Mouse (Mus musculus) T-helper 17 cell (primary cell): Measurements from ENCODE around the gene Tuba1a.
"Not testable (repeated sequence)": the region's sequence is repeated elsewhere in the genome, so short reads cannot be mapped to it uniquely, and the experiment has no call there.

Source experiments
- in situ Hi-C, 2 experiments: fragments of 300-600 bp; cut with MboI, MseI; formaldehyde crosslinking; loops; 1 replicate in 1 of 2; 2 replicates in 1 of 2; pipeline ENCODE4 v1.15.1; 2025; ENCODE audit warnings: high pct_unique_total_duplicates in 2 of 2

Tuba1a gene

DNA sequence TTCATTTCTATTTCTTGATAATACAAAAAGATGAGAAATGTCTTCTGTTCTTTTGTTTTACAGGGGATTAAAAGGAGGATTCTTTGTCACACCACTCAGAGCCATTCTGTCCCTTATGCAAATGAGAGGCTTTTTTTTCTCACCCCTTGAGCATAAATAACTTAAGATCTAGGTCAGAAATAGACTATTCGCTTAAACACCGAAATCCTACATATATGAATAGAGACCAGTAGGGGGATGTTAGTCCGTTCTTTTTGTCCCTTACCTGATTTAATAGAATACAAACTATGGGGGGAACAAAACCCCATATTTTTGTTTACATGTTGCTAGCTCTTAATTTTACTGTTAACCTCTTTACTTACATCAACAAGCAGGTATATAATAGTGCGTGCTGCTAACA, 2.5 kb upstream of the Tuba1a start:
- in situ Hi-C loops: loop anchor here in 1 of 2 experiments (5.0 kb wide), 1 partner anchor 36 kb away; no protein-coding TSS in a partner anchor

- in situ Hi-C loops: loop anchor here in 1 of 2 experiments (5.0 kb wide), 1 partner anchor 37 kb away; no protein-coding TSS in a partner anchor
These were observed 1.8 kb upstream of the Tuba1a start for GRCm38 (mm10) chr15:98955324-98955723.

GRCm38 (mm10) chr15:98954425-98955253, 1.1 kb upstream of the Tuba1a start:
- in situ Hi-C loops: loop anchor here in 1 of 2 experiments (5.0 kb wide), 1 partner anchor 38 kb away; no protein-coding TSS in a partner anchor

DNA sequence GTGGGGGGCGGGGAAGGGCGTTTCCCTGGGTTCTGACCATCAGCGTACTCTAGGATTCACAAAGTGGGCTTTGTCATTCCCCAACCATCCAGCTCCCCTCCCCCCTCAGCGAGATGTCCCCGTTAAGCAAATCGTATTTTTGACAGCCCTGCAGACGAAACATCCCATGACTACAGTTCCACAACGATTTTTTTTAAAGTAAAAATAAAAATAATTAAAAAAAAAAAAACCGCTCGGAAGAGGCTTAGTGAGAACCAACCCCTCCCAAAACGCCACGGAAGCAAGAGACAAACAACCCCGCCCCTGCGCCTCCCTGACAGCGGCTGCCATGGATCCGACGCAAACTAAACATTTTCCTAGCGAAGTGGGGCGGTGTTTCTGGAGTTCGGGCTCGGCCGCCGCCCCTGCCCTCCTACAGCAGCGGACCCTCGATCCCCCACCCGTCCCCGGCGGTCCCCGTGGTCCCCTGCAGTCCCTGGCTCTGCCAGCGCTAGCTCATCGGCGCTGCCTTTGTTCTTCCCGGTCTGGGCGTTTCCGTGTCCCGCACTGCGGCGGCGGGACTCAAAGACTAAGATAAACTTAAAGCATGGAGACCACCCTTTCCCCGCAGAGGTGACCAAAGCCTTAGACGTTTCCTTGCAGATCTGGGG, 627 bp downstream of the Tuba1a start:
- in situ Hi-C loops: no loop called here

DNA sequence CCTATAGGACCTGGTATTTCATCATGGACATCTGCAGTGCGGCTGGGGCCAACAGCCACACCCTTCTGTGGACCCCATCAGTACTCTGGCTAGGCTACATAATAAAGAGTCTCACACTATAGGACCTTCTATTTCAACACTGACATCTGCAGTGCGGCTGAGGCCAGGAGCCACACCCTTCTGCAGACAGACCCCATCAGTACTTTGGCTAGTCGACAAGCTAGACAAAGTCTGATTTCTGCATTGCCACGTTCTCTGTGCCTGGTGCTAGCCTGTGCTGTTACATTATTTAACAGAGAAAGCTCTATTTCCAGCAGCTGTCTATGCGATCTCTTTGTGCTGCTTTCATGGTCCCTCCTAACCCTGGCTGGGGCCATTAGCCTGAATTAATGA, 1.4 kb downstream of the Tuba1a start:
- in situ Hi-C loops: no loop called here

DNA sequence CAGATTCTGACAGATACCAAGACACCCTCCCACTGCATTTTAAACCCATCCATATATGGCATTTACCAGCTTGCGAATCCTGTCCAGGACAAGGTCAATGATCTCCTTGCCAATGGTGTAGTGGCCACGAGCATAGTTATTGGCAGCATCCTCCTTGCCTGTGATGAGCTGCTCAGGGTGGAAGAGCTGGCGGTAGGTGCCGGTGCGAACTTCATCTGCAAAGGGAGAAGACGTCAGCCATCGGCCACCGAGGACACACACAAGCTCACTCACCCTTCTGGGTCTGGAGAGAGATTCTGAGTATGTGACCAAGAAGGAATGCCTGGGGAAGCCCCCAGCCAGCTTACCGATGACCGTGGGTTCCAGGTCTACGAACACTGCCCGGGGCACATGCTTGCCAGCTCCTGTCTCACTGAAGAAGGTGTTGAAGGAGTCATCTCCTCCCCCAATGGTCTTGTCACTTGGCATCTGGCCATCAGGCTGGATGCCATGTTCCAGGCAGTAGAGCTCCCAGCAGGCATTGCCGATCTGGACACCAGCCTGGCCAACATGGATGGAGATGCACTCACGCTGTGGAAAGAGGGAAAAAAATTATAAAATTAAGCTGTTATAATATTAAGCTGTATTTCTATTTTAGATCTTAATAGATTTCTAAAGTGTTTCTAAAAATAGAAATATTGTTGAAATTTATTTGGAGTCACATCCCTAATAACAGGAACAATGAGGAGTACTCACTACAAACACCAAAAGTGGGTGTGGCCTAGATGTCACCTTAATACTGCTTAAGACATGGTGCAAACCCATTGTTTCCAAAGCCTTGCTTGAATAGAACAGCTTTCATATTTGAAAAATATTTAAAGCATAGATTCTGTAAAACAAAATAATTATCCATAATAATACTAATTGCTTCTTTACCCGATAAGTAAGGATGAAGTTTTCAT, 2.1 kb downstream of the Tuba1a start:
- in situ Hi-C loops: not testable (repeated sequence)

- in situ Hi-C loops: no loop called here
These were observed 4.0 kb downstream of the Tuba1a start for GRCm38 (mm10) chr15:98949607-98949892.

DNA sequence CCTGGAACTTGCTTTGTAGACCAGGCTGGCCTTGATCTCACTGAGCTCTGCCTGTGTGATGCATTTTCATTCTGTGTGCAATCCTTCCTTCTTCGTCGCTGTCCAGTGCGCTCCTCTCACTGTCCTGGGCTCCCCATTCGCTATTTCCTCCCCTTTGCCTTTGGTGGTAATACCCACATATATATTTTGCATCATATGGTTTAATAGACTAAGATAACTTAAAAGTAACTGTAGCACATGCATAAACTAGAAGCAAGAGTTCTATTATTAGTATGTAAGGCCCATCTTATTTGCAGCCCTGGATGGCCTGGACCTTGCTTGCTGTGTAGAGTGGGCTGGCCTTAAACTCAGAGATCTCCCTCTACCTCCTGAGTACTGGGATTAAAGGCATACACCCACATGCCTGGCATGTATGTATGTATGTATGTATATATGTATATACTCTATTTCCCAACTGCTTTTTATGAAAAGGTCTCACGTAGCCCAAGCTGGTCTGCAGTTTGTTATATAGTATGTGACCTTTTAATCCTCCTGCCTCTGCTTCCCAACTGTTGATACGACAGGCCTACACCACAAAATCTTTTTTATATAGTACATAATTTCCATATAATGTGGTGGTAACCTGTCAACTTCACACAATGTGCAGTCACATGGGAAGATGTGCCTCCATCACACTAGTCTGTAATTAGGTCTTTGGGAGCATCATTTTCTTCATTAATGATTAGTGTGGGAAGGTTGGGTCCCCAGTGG, 4.5 kb downstream of the Tuba1a start:
- in situ Hi-C loops: no loop called here

DNA sequence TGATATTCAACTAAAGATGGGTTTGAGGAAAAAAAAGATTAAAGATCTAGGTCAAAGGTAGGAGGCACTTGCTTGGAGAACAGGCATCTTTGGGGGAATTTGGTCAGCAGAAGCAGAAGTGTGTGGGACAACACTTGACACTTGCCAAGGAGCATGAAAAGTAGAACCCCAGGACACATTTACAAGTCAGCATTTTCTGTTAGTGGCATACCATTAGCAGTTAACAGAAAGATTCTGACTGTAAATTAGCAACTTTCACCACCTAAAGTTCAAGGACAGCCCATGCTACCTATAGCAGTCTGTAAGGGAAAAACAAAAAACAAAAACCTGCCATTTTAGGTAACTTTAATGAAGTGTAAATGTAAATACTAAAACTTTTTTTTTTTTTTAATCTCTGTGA, 5.1 kb downstream of the Tuba1a start:
- in situ Hi-C loops: no loop called here

DNA sequence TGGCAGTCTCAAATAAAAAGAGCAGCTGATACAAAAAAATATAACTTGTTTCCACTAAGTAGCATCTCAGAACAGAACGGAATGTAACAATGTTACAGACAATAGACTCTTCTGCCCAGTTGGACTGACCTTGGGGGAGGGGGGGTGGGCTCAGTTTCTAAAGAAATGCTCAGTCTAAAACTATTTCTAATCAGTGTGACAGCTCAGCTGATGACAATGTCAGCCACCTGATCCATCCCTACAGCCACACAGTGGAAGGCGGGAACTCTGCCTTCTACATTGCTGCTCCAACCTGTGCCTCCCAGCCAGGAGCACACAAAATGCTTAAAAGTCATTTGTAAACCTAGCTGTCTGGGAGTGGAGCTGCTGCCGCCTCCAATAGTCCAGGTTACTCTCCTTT, 5.6 kb downstream of the Tuba1a start:
- in situ Hi-C loops: no loop called here

GRCm38 (mm10) chr15:98943133-98943532, 10.4 kb downstream of the Tuba1a start:
- in situ Hi-C loops: no loop called here

- in situ Hi-C loops: no loop called here
These were observed 11.4 kb downstream of the Tuba1a start for GRCm38 (mm10) chr15:98942081-98942480.

DNA sequence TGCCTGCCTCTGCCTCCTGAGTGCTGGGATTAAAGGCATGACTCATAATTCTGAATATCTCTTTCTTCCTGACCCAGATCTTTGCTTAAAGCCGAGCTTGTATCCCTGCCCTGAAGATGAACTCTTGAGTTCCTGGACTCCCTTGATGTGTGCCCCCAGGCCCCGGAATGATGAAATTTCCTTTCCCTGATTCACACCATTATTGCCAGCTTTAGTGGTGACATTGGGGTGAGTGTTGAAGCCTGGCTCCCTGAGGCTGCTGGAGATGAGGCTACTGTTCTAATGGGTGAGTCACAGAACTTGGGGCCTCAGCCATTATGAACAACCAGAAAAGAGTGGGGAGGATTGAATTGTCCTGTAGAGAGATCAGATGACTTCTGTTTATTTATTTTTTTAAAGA, 12.0 kb downstream of the Tuba1a start:
- in situ Hi-C loops: no loop called here

DNA sequence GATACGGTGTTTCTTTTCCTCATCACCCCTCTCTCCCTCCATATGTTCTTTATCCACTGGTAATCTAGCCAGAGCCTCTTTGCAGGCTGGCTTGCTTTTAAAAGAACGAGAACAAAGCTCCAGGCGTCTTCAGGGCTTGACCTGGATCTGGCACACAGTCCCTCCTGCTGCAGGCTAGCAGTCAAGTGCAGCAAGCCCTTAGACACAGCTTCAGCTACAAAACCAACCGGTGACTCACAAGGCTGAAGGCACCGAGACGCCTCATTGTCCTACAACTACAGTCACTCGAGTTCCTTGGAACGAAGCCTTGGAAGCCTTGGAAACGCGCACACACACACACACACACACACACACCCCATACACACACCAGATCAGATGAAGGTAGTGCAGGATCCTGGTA, 12.7 kb downstream of the Tuba1a start:
- in situ Hi-C loops: no loop called here

- in situ Hi-C loops: loop anchor here (5.0 kb wide), 2 partner anchors 52 to 98 kb away; no protein-coding TSS in a partner anchor
These were observed 19.2 kb downstream of the Tuba1a start, which contains the start of gene Tuba1b for GRCm38 (mm10) chr15:98934217-98934839. TSS of gene Tuba1b (minus strand) at chr15:98934565.

- in situ Hi-C loops: loop anchor here (5.0 kb wide), 2 partner anchors 52 to 98 kb away; no protein-coding TSS in a partner anchor
These were observed 19.7 kb downstream of the Tuba1a start for GRCm38 (mm10) chr15:98933833-98934216.

- in situ Hi-C loops: loop anchor here (5.0 kb wide), 2 partner anchors 51 to 99 kb away; no protein-coding TSS in a partner anchor
These were observed 20.4 kb downstream of the Tuba1a start for GRCm38 (mm10) chr15:98933004-98933671.

DNA sequence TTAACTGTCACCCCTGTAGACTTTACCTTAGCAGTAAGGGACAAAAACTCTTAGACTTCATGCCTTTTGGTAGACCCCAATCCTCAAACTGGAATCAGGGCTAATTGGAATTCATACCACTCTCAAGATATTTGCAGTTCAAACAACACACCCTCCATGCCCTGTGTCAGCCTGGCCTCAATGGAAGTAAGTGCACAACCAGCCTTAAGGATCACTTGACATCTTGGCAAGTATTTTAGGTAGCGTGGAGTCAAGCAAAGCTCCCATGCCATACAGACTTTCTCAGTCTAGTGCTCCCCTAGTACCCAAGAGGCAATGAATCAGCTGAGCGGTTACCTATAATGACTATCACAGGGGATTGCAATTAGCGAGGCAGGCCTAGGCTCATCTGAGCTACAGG, 22.5 kb downstream of the Tuba1a start:
- in situ Hi-C loops: loop anchor here (5.0 kb wide), 2 partner anchors 49 to 101 kb away; no protein-coding TSS in a partner anchor

DNA sequence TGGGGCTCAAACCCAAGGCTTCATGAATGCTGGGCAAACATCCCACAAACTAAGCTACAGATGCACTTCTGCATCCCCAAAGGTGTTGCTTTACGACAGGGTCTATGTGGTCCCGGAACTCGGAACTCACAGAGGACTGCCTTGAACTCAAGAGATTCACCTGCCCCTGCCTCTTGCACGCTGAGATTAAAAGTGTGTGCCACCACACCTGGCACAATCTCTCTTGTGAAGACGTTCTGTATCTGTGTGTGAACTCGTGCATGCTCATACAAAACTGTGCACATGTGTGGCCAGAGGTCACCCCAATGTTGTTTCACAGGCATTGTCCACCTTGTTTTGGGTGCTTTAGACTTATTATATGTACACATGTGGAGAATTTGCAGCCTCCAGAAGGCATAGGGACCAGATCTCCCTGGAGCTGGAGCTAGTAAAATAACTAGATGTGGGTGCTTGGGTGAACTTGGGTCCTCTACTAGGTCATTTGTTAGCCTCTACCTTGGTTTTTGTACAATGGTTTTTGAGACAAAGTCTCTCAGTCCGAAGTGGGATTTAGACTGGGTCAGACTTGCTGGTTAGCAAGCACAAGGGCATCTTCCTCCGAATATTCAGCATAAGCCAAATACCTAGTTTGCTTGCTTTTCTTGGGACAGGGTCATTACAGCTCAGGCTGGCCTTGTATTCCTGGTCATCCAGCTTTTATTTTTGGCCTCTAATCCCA, 23.3 kb downstream of the Tuba1a start:
- in situ Hi-C loops: loop anchor here (5.0 kb wide), 2 partner anchors 48 to 102 kb away; no protein-coding TSS in a partner anchor
